Mouse (Mus musculus): Measurements from ENCODE around the gene Sorcs1. TPM values are rescaled to one million over a fixed set of nuclear protein-coding genes. Genes with fewer than 3 reads are reported as not detected.

The Sorcs1 gene
- polyA plus RNA-seq, 1 experiment from 2014 or later, result 16.8 TPM

Small RNA genes within 50 kb of the gene (microRNA-seq; reads per million reads assigned to microRNA genes)
- gene Gm27749, result not detected

Data from hindbrain, embryonic 14.5 days (tissue).